Mouse (Mus musculus) MEL (cell line): ENCODE measurements around the gene AI854703. TPM values are rescaled to one million over a fixed set of nuclear protein-coding genes. Genes with fewer than 3 reads are reported as not detected.

ENCODE experiments used
- DNase-seq: peaks from one replicate; pipeline ENCODE4 v3.0.0; 2011; ENCODE audit warnings: low read depth, low spot score
- H3K27ac ChIP-seq: 2 replicates; pipeline ENCODE4 v1.5.1; 2012; ENCODE audit warnings: low read depth, mild to moderate bottlenecking, control low read depth, low read length, moderate library complexity; ENCODE audit not compliant: control insufficient read depth
- H3K27me3 ChIP-seq, 2 experiments: fragments of 150-350 bp in 1 of 2; sonication (generic) in 1 of 2; 2 replicates each; pipeline ENCODE4 v1.6.1; 2012; ENCODE audit warnings: low read length in 2 of 2, mild to moderate bottlenecking in 2 of 2, improper control_type of control experiment in 1 of 2, moderate library complexity in 1 of 2; ENCODE audit not compliant: insufficient read depth in 2 of 2, control insufficient read depth in 1 of 2
- H3K36me3 ChIP-seq, 2 experiments: 2 replicates each; pipeline ENCODE4 v1.6.1; 2012 to 2014; ENCODE audit warnings: low read length in 2 of 2, improper control_type of control experiment in 1 of 2, inconsistent platforms in 1 of 2, mild to moderate bottlenecking in 1 of 2; ENCODE audit not compliant: insufficient read depth in 2 of 2, control insufficient read depth in 1 of 2
- H3K4me1 ChIP-seq, 2 experiments: fragments of 150-350 bp in 1 of 2; sonication (generic) in 1 of 2; 2 replicates each; pipeline ENCODE4 v1.6.1; 2012; ENCODE audit warnings: low read length in 2 of 2, improper control_type of control experiment in 1 of 2, mild to moderate bottlenecking in 1 of 2; ENCODE audit not compliant: insufficient read depth in 2 of 2, control insufficient read depth in 1 of 2
- H3K4me3 ChIP-seq, 2 experiments: fragments of 150-350 bp in 1 of 2; sonication (generic) in 1 of 2; 2 replicates each; pipeline ENCODE4 v1.5.1; 2012; ENCODE audit warnings: low read depth in 2 of 2, low read length in 2 of 2, mild to moderate bottlenecking in 2 of 2, moderate library complexity in 2 of 2, control low read depth in 1 of 2, improper control_type of control experiment in 1 of 2; ENCODE audit not compliant: control insufficient read depth in 1 of 2, insufficient read depth in 1 of 2
- H3K79me2 ChIP-seq: 2 replicates; pipeline ENCODE4 v1.6.1; 2012; ENCODE audit warnings: mild to moderate bottlenecking, low read length, moderate library complexity; ENCODE audit not compliant: control insufficient read depth, poor library complexity, insufficient read depth
- H3K9ac ChIP-seq: 2 replicates; pipeline ENCODE4 v1.6.1; 2012; ENCODE audit warnings: low read depth, mild to moderate bottlenecking, control low read depth, low read length, moderate library complexity; ENCODE audit not compliant: control insufficient read depth, poor library complexity, severe bottlenecking
- H3K9me3 ChIP-seq: fragments of 150-350 bp; sonication (generic); replicated peaks from 2 replicates; pipeline ENCODE4 v1.6.1; 2012; ENCODE audit warnings: mild to moderate bottlenecking, low read length, improper control_type of control experiment, moderate library complexity; ENCODE audit not compliant: insufficient read depth
- BHLHE40 ChIP-seq: IDR thresholded peaks from 2 replicates; pipeline ENCODE4 v1.6.1; 2012; ENCODE audit warnings: low read depth, mild to moderate bottlenecking, inconsistent platforms, low read length, improper control_type of control experiment, borderline replicate concordance
- CHD2 ChIP-seq: IDR thresholded peaks from 2 replicates; pipeline ENCODE4 v1.6.1; 2011; ENCODE audit warnings: low read length, improper control_type of control experiment
- CTCF ChIP-seq, 3 experiments: IDR thresholded peaks in 2 of 3; conservative IDR thresholded peaks in 1 of 3; 2 replicates each; pipeline ENCODE4 v1.5.1; 2011 to 2012; ENCODE audit warnings: low read length in 3 of 3, low read depth in 2 of 3, mild to moderate bottlenecking in 2 of 3, improper control_type of control experiment in 1 of 3, inconsistent platforms in 1 of 3, mixed read lengths in 1 of 3, moderate library complexity in 1 of 3; ENCODE audit not compliant: control insufficient read depth in 1 of 3, insufficient read depth in 1 of 3, poor library complexity in 1 of 3, severe bottlenecking in 1 of 3
- ELF1 ChIP-seq: IDR thresholded peaks from 2 replicates; pipeline ENCODE4 v1.6.1; 2014; ENCODE audit warnings: low read depth, mild to moderate bottlenecking, inconsistent platforms, low read length, improper control_type of control experiment, moderate library complexity
- EP300 ChIP-seq, 2 experiments: IDR thresholded peaks; 2 replicates each; pipeline ENCODE4 v1.6.1; 2011; ENCODE audit warnings: improper control_type of control experiment in 2 of 2, low read length in 2 of 2, low read depth in 1 of 2, mild to moderate bottlenecking in 1 of 2
- GABPA ChIP-seq: IDR thresholded peaks from 2 replicates; pipeline ENCODE4 v1.6.1; 2012; ENCODE audit warnings: low read depth, mild to moderate bottlenecking, inconsistent platforms, low read length, improper control_type of control experiment, moderate library complexity
- GATA1 ChIP-seq: IDR thresholded peaks from 2 replicates; pipeline ENCODE4 v1.6.1; 2011; ENCODE audit warnings: low read depth, low read length, improper control_type of control experiment
- HCFC1 ChIP-seq: IDR thresholded peaks from 2 replicates; pipeline ENCODE4 v1.6.1; 2012; ENCODE audit warnings: low read depth, mild to moderate bottlenecking, inconsistent platforms, low read length, improper control_type of control experiment, moderate library complexity
- JUND ChIP-seq: IDR thresholded peaks from 2 replicates; pipeline ENCODE4 v1.6.1; 2011; ENCODE audit warnings: low read depth, mild to moderate bottlenecking, improper control_type of control experiment, low read length
- MAX ChIP-seq: IDR thresholded peaks from 2 replicates; pipeline ENCODE4 v1.6.1; 2011; ENCODE audit warnings: low read length, improper control_type of control experiment
- MAZ ChIP-seq: IDR thresholded peaks from 2 replicates; pipeline ENCODE4 v1.6.1; 2012; ENCODE audit warnings: low read depth, mild to moderate bottlenecking, inconsistent platforms, low read length, improper control_type of control experiment
- MXI1 ChIP-seq: IDR thresholded peaks from 2 replicates; pipeline ENCODE4 v1.6.1; 2011; ENCODE audit warnings: mild to moderate bottlenecking, low read depth, low read length, improper control_type of control experiment
- NELFE ChIP-seq: IDR thresholded peaks from 2 replicates; pipeline ENCODE4 v1.6.1; 2011; ENCODE audit warnings: low read depth, low read length, improper control_type of control experiment
- NRF1 ChIP-seq: IDR thresholded peaks from 2 replicates; pipeline ENCODE4 v1.6.1; 2014; ENCODE audit warnings: low read depth, mild to moderate bottlenecking, inconsistent platforms, low read length, improper control_type of control experiment, moderate library complexity; ENCODE audit not compliant: poor library complexity, insufficient read depth, severe bottlenecking
- POLR2A ChIP-seq, 2 experiments: IDR thresholded peaks; 2 replicates each; pipeline ENCODE4 v1.6.1; 2011 to 2012; ENCODE audit warnings: low read length in 2 of 2, mild to moderate bottlenecking in 2 of 2, control low read depth in 1 of 2, improper control_type of control experiment in 1 of 2, low read depth in 1 of 2, moderate library complexity in 1 of 2; ENCODE audit not compliant: control insufficient read depth in 1 of 2, insufficient read depth in 1 of 2, poor library complexity in 1 of 2
- RAD21 ChIP-seq: IDR thresholded peaks from 2 replicates; pipeline ENCODE4 v1.6.1; 2011; ENCODE audit warnings: mild to moderate bottlenecking, low read depth, low read length, improper control_type of control experiment
- UBTF ChIP-seq: IDR thresholded peaks from 2 replicates; pipeline ENCODE4 v1.6.1; 2012; ENCODE audit warnings: low read depth, mild to moderate bottlenecking, inconsistent platforms, low read length, improper control_type of control experiment, moderate library complexity, borderline replicate concordance; ENCODE audit not compliant: insufficient read depth
- ZC3H11A ChIP-seq: IDR thresholded peaks from 2 replicates; pipeline ENCODE4 v1.6.1; 2012; ENCODE audit warnings: low read depth, mild to moderate bottlenecking, inconsistent platforms, low read length, improper control_type of control experiment
- ZNF384 ChIP-seq: IDR thresholded peaks from 2 replicates; pipeline ENCODE4 v1.6.1; 2012; ENCODE audit warnings: low read depth, mild to moderate bottlenecking, inconsistent platforms, low read length, improper control_type of control experiment
- polyA plus RNA-seq, 2 experiments: library from polyadenylated mRNA; stranded (reverse) in 1 of 2; unstranded in 1 of 2; fragments of >175 nt in 1 of 2; fragments of >200 nt in 1 of 2; gene quantifications; 2 replicates each; pipeline versions ENCODE4 v1.2.1 to v1.2.4; 2012; ENCODE audit warnings: low replicate concordance in 2 of 2, low read depth in 1 of 2; ENCODE audit not compliant: insufficient read length in 2 of 2, insufficient read depth in 1 of 2, missing spikeins in 1 of 2
- total RNA-seq: library from RNA; depleted of rRNA; stranded (reverse); fragments of 300-350 nt; gene quantifications from 2 replicates; pipeline ENCODE4 v1.2.3, GENCODE M21; 2012

The AI854703 gene
- total and polyA plus RNA-seq, 3 experiments = not detected

DNA sequence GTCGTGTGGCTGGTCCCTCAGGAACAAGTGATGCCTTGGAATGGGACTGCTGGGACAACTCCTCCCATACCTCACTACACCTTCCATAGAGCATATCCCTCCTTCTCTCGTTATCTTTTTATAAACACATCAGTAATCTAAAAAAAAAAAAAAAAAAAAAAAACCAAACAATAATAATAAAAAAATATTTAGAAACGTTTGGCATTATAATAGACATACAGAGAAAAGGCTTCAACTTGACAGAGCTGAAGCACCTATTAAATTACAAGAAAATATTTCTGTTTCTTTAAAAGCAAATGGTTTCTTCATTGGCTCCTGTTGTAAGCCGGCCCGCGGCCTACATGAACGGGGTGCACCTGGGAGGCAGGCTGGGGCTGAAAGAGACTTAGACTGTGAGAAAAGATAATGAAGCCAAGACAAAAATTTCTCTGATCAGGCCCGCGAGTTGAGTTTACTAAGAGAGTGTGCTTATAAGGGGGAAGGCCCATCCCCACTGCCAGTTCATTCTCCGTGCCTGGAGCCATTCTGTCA, 48.9 kb downstream of the AI854703 start:
- H3K27ac ChIP-seq = peak overlapping the region; percentile 77
- no peaks in the 10 kb centered on the region for H3K4me1 ChIP-seq
- H3K79me2 ChIP-seq = 0 out of 2 replicates have a peak, but pooled peaks cover 2% of the 10 kb centered on the region
- H3K27me3 ChIP-seq = no peaks in the 10 kb centered on the region
- H3K9me3 ChIP-seq = no peaks in the 10 kb centered on the region
- TF ChIP-seq BHLHE40 (no peak), MAX (no peak), HCFC1 (0 out of 2 replicates have a peak, but pooled peaks have one; percentile 11), NELFE (no peak), ELF1 (no peak), CTCF (IDR thresholded peaks at IDR 0.05 in 2 of 3, conservative IDR thresholded peaks at IDR 0.05 in 1 of 3; ENCODE audit: control insufficient read depth in 1 of 3, insufficient read depth in 1 of 3, low read depth in 2 of 3, low read length in 3 of 3, poor library complexity in 1 of 3, severe bottlenecking in 1 of 3) (no peak), CHD2 (no peak), EP300 (IDR thresholded peaks at IDR 0.05; ENCODE audit: low read depth in 1 of 2, low read length in 2 of 2) (no peak), GABPA (no peak), UBTF (no peak), MXI1 (no peak), ZC3H11A (no peak), NRF1 (no peak), JUND (no peak), GATA1 (no peak), ZNF384 (peak; percentile 46; the same call in 1 of the 2 replicates)
- TF ChIP-seq, all 39 proteins: peak for 2
- H3K9ac ChIP-seq = peak overlapping the region; percentile 74
- no peaks in the 10 kb centered on the region; a peak in 1 of 4 replicates for H3K36me3 ChIP-seq
- no peak for DNase-seq
- H3K4me3 ChIP-seq = peak overlapping the region; percentile 69 to 87

- peak within 1 kb of the TSS; percentile 74 for H3K9ac ChIP-seq
- H3K27me3 ChIP-seq = no peaks in the 10 kb centered on the region
- DNase-seq = peak; percentile 74
- peak within 1 kb of the TSS; percentile 77 for H3K27ac ChIP-seq
- H3K79me2 ChIP-seq = 0 out of 2 replicates have a peak, but pooled peaks cover 2% of the 10 kb centered on the region
- no peaks in the 10 kb centered on the region for H3K4me1 ChIP-seq
- TF ChIP-seq RAD21 = no peak
- TF ChIP-seq HCFC1 = peak; percentile 24; the same call in 1 of the 2 replicates
- peak in 1 of 2 experiments; percentile 51; a peak in 2 of 4 replicates for TF ChIP-seq POLR2A (IDR thresholded peaks at IDR 0.05; ENCODE audit: control insufficient read depth in 1 of 2, insufficient read depth in 1 of 2, low read depth in 1 of 2, low read length in 2 of 2, poor library complexity in 1 of 2)
- 0 out of 2 replicates have a peak, but pooled peaks have one; percentile 27 for TF ChIP-seq MXI1
- TF ChIP-seq MAZ = peak; percentile 41; the same call in 1 of the 2 replicates
- no peaks in the 10 kb centered on the region for H3K9me3 ChIP-seq
- no peaks in the 10 kb centered on the region; a peak in 1 of 4 replicates for H3K36me3 ChIP-seq
- peak within 1 kb of the TSS; percentile 69 to 87 for H3K4me3 ChIP-seq
Observed at GRCm38 (mm10) chr6:48675931-48676859, 49.6 kb downstream of the AI854703 start, which contains the start of gene Gimap9. Gene Gimap9 (plus strand): TSS chr6:48676129.
